Mouse (Mus musculus) liver, adult 2 months (tissue): ENCODE data around the gene Dnpep. TPM values are rescaled to one million over a fixed set of nuclear protein-coding genes. Genes with fewer than 3 reads are reported as not detected.

ENCODE experiments used
- DNase-seq: peaks from one replicate; pipeline ENCODE4 v3.0.0-alpha.2; 2011; ENCODE audit warnings: low read depth, low spot score; ENCODE audit errors: extremely low read depth
- H3K27ac ChIP-seq: fragments of 200-500 bp; replicated peaks from 2 replicates; pipeline ENCODE4 v1.5.1; 2012; ENCODE audit warnings: low read depth, mild to moderate bottlenecking, control low read depth, inconsistent platforms, low read length; ENCODE audit not compliant: insufficient read depth
- H3K27me3 ChIP-seq: fragments of 200-500 bp; 2 replicates; pipeline ENCODE4 v1.6.1; 2012; ENCODE audit warnings: mild to moderate bottlenecking, moderate library complexity, low read length, inconsistent platforms; ENCODE audit not compliant: control insufficient read depth, insufficient read depth
- H3K36me3 ChIP-seq: fragments of 200-500 bp; 2 replicates; pipeline ENCODE4 v1.6.1; 2012; ENCODE audit warnings: low read length, inconsistent platforms; ENCODE audit not compliant: control insufficient read depth, insufficient read depth
- H3K4me1 ChIP-seq: fragments of 200-500 bp; 2 replicates; pipeline ENCODE4 v1.6.1; 2011; ENCODE audit warnings: low read length; ENCODE audit not compliant: control insufficient read depth, insufficient read depth
- H3K4me3 ChIP-seq: fragments of 200-500 bp; 2 replicates; pipeline ENCODE4 v1.5.1; 2011; ENCODE audit warnings: low read depth, mild to moderate bottlenecking, control low read depth, low read length, moderate library complexity; ENCODE audit not compliant: insufficient read depth
- H3K79me2 ChIP-seq: fragments of 200-500 bp; 2 replicates; pipeline ENCODE4 v1.6.1; 2012; ENCODE audit warnings: inconsistent platforms, mild to moderate bottlenecking, low read length, moderate library complexity; ENCODE audit not compliant: control insufficient read depth, insufficient read depth
- H3K9ac ChIP-seq: fragments of 200-500 bp; 2 replicates; pipeline ENCODE4 v1.6.1; 2012; ENCODE audit warnings: low read depth, mild to moderate bottlenecking, control low read depth, inconsistent platforms, low read length
- CTCF ChIP-seq: fragments of 200-500 bp; IDR thresholded peaks from 2 replicates; pipeline ENCODE4 v1.5.1; 2011; ENCODE audit warnings: low read depth, low read length, control low read depth
- POLR2A ChIP-seq: fragments of 200-500 bp; IDR thresholded peaks from 2 replicates; pipeline ENCODE4 v1.6.1; 2011; ENCODE audit warnings: low read length, control low read depth; ENCODE audit not compliant: insufficient read depth; ENCODE audit errors: extremely low read depth
- WGBS: fragments of 180-500 bp; shearing (Covaris S2); methylation state at CpG from one replicate; pipeline ENCODE4 v1.1.7; 2018; 5-methylcytosine and 5-hydroxymethylcytosine counted together
- polyA plus RNA-seq: library from polyadenylated mRNA; depleted of rRNA; stranded (reverse); fragments of >200 nt; gene quantifications from 2 replicates; pipeline ENCODE4 v1.2.3, GENCODE M21; 2012
- total RNA-seq: library from RNA; depleted of rRNA; stranded (reverse); fragments of >200 nt; gene quantifications from 2 replicates; pipeline ENCODE4 v1.2.3, GENCODE M21; 2014

Dnpep gene
- total and polyA plus RNA-seq, 2 experiments, result 89.8 to 111 TPM

DNA sequence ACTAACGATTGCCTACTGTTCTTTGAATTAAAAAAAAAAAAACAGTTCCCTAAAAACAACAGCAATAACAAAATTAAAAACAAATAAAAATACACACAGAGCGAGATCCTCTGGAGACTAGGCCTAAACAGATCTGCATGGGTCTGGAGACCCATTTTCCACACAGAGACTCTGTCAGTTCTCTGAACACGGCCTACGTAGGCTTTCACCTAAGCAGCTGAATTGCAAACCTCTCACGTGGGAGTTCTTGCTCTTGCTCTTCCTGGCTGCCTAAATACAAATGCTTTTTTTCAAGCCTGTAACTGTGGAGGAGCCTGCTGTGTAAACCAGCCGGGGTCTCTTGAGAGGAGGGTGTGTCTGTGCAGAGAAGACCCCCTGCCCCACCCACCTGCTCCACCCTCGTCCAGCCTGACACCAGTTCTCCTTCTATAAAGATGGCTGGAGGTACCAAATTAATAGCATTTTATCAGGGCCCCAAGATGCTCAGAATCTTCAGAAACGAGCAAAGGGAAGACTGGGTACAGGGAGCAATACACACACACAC is 27.8 kb downstream of the Dnpep start:
- no peak overlapping the region for H3K27ac ChIP-seq
- WGBS, result 74% methylated on average over 8 of the region's 8 CpGs
- DNase-seq, result no peak

DNA sequence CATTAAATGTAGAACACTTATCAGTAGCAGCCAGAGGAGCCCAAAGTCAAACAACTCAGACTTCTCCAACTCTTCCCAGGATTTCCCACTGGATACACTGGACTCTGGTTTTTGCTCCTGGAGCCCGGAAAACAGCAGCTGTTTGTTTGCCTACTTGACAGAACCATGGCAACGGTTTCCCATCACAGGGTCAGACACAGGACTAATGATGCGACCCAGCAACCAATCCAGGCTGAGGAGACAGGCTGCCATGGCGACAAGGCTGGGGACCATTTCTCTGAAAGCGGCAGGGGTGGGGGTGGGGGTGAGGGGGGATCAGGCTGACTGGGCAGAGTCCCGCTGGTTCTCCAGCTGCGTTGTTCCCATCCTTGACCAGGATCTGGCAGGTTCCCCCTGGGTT is 28.4 kb downstream of the Dnpep start:
- WGBS, result 16% methylated on average over 7 of the region's 7 CpGs
- Histone ChIP-seq H3K4me3 (no peak overlapping the region), H3K36me3 (no peaks in the 10 kb centered on the region), H3K27ac (no peak overlapping the region), H3K79me2 (no peaks in the 10 kb centered on the region), H3K4me1 (no peaks in the 10 kb centered on the region), H3K27me3 (no peaks in the 10 kb centered on the region), H3K9ac (no peak overlapping the region)
- peak; percentile 17 for DNase-seq
- TF ChIP-seq CTCF (no peak), POLR2A (no peak)

More for the DNA sequence above, 27.8 kb downstream of the Dnpep start:
- no peak overlapping the region for H3K4me3 ChIP-seq
- H3K27me3 ChIP-seq, result no peaks in the 10 kb centered on the region
- no peak for TF ChIP-seq POLR2A
- no peak for TF ChIP-seq CTCF
- H3K36me3 ChIP-seq, result no peaks in the 10 kb centered on the region
- no peaks in the 10 kb centered on the region for H3K4me1 ChIP-seq
- H3K79me2 ChIP-seq, result no peaks in the 10 kb centered on the region
- H3K9ac ChIP-seq, result no peak overlapping the region

DNA sequence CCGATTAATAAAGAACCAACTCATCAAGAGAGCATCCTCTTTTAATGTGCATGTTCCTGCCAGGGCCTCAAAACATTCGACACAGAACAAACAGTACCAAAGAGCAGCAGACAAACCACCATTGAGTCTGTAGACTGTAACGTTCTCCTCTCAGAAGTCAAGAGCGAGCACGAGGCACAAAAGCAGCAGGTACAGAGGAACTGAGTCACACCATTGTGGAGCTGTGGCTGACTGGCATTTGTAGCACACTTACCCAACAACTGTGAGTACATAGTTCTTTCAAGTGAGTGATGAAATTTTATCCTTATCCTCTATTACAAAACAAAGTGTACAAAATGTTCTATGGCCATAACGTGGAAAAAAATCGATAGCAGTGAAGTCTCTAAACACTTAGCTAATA is 32.9 kb downstream of the Dnpep start:
- Histone ChIP-seq H3K4me3 (no peak overlapping the region), H3K4me1 (no peaks in the 10 kb centered on the region), H3K79me2 (no peaks in the 10 kb centered on the region), H3K27ac (no peak overlapping the region), H3K27me3 (no peaks in the 10 kb centered on the region), H3K9ac (no peak overlapping the region), H3K36me3 (no peaks in the 10 kb centered on the region)
- DNase-seq, result peak; percentile 49
- 67% methylated on average over 7 of the region's 7 CpGs for WGBS
- TF ChIP-seq CTCF (no peak), POLR2A (no peak)

GRCm38 (mm10) chr1:75283017-75283416 is 34.8 kb downstream of the Dnpep start:
- no peak overlapping the region for H3K9ac ChIP-seq
- H3K4me1 ChIP-seq, result no peaks in the 10 kb centered on the region
- H3K4me3 ChIP-seq, result no peak overlapping the region
- TF ChIP-seq CTCF (no peak), POLR2A (no peak)
- H3K27ac ChIP-seq, result no peak overlapping the region
- DNase-seq, result no peak
- no peaks in the 10 kb centered on the region for H3K36me3 ChIP-seq
- 83% methylated on average over 5 of the region's 5 CpGs for WGBS
- no peaks in the 10 kb centered on the region for H3K79me2 ChIP-seq
- H3K27me3 ChIP-seq, result no peaks in the 10 kb centered on the region; the same call in 1 of the 2 replicates

GRCm38 (mm10) chr1:75278228-75278627 is 39.6 kb downstream of the Dnpep start, which contains the start of gene Resp18:
Gene Resp18 (minus strand): TSS chr1:75278415.
- no peaks in the 10 kb centered on the region; the same call in 1 of the 2 replicates for H3K27me3 ChIP-seq
- no peak within 1 kb of the TSS for H3K9ac ChIP-seq
- no peaks in the 10 kb centered on the region for H3K79me2 ChIP-seq
- TF ChIP-seq CTCF, result no peak
- TF ChIP-seq POLR2A, result no peak
- 10% methylated on average over 13 of the region's 13 CpGs for WGBS
- H3K27ac ChIP-seq, result no peak within 1 kb of the TSS
- no peaks in the 10 kb centered on the region for H3K36me3 ChIP-seq
- H3K4me1 ChIP-seq, result no peaks in the 10 kb centered on the region
- DNase-seq, result no peak
- H3K4me3 ChIP-seq, result no peak within 1 kb of the TSS
